Mouse (Mus musculus): ENCODE measurements around the gene Ube2b. TPM values are rescaled to one million over a fixed set of nuclear protein-coding genes. Genes with fewer than 3 reads are reported as not detected.

Ube2b gene
- total and polyA plus RNA-seq, 3 experiments, result 35.4 to 112 TPM; not detected in 1

DNA sequence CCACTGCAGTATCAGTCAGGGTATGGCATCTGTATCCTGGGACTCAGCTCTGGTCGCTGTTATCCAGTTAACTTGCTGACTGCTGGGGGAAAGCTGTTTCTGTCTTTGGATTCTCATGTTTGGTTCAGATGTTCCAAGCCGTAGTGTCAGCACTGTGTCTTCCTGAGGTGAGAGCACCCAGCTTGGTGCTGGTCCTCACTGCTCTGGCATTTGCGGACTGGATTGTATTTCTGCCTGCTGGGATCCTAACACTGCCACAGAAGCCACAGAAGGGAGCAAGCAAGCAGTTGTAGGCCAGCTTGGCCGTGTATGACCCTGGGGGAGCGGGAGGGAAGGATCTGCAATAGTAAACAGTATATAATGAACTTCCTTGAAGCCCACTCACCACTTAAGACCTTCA, 33.9 kb downstream of the Ube2b start:
- Histone ChIP-seq H3K79me2 (ENCODE audit: control insufficient read depth, insufficient read depth, low read length, poor library complexity) (peaks cover 16% of the 10 kb centered on the region), H3K27ac (ENCODE audit: control insufficient read depth, low read depth, low read length) (no peak overlapping the region), H3K4me1 (ENCODE audit: control insufficient read depth in 1 of 2, insufficient read depth in 2 of 2, low read length in 2 of 2) (peaks cover 0 to 10% of the 10 kb centered on the region in 2 experiments; a peak in 2 of 4 replicates)

DNA sequence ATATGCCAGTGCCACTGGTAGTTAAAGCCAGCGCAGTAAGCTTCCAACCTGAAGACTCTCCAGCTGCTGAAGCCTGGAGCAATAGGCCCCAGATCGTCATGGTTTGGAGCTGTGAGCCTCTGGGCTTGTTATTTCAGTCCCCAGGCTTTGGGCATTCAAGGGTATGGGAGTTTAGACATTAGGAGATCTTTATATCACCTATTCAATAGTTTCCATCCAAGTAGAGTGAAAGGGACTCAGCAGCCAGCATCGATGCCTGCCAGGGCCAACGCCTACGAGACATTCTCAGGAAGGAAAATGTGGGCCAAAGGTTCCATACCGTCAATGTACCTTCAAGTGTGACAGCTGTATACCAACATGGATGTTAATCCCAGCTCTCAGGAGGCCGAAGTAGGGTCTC, 38.3 kb downstream of the Ube2b start:
- Histone ChIP-seq H3K27me3 (ENCODE audit: control insufficient read depth in 1 of 2, insufficient read depth in 2 of 2, low read length in 2 of 2) (no peaks in the 10 kb centered on the region; a peak in 2 of 4 replicates), H3K9me3 (replicated peaks; ENCODE audit: insufficient read depth, low read length) (no peaks in the 10 kb centered on the region), H3K4me3 (ENCODE audit: control insufficient read depth in 1 of 2, insufficient read depth in 1 of 2, low read depth in 2 of 2, low read length in 2 of 2) (no peak overlapping the region), H3K9ac (ENCODE audit: control insufficient read depth, low read depth, low read length, poor library complexity, severe bottlenecking) (no peak overlapping the region), H3K27ac (ENCODE audit: control insufficient read depth, low read depth, low read length) (no peak overlapping the region), H3K36me3 (ENCODE audit: control insufficient read depth in 1 of 2, insufficient read depth in 2 of 2, low read length in 2 of 2) (no peaks in the 10 kb centered on the region), H3K79me2 (ENCODE audit: control insufficient read depth, insufficient read depth, low read length, poor library complexity) (no peaks in the 10 kb centered on the region), H3K4me1 (ENCODE audit: control insufficient read depth in 1 of 2, insufficient read depth in 2 of 2, low read length in 2 of 2) (0 out of 4 replicates have a peak, but pooled peaks cover 0 to 4% of the 10 kb centered on the region in 2 experiments)
- no peak for DNase-seq (ENCODE audit: low read depth, low spot score)
- no peak for TF ChIP-seq GATA1 (IDR thresholded peaks at IDR 0.05; ENCODE audit: low read depth, low read length)
- TF ChIP-seq RCOR1 (IDR thresholded peaks at IDR 0.05; ENCODE audit: low read depth, low read length), result no peak

More for the DNA sequence above, 33.9 kb downstream of the Ube2b start:
- DNase-seq (ENCODE audit: low read depth, low spot score), result no peak
- Histone ChIP-seq H3K36me3 (ENCODE audit: control insufficient read depth in 1 of 2, insufficient read depth in 2 of 2, low read length in 2 of 2) (peaks cover 10 to 17% of the 10 kb centered on the region in 2 experiments), H3K9me3 (replicated peaks; ENCODE audit: insufficient read depth, low read length) (no peaks in the 10 kb centered on the region), H3K9ac (ENCODE audit: control insufficient read depth, low read depth, low read length, poor library complexity, severe bottlenecking) (no peak overlapping the region), H3K4me3 (ENCODE audit: control insufficient read depth in 1 of 2, insufficient read depth in 1 of 2, low read depth in 2 of 2, low read length in 2 of 2) (no peak overlapping the region), H3K27me3 (ENCODE audit: control insufficient read depth in 1 of 2, insufficient read depth in 2 of 2, low read length in 2 of 2) (no peaks in the 10 kb centered on the region; a peak in 2 of 4 replicates)
- TF ChIP-seq GABPA (IDR thresholded peaks at IDR 0.05; ENCODE audit: low read depth, low read length) (no peak), UBTF (IDR thresholded peaks at IDR 0.05; ENCODE audit: borderline replicate concordance, insufficient read depth, low read depth, low read length) (no peak), MYB (IDR thresholded peaks at IDR 0.05; ENCODE audit: low read depth, low read length) (no peak), POLR2AphosphoS5 (IDR thresholded peaks at IDR 0.05; ENCODE audit: borderline replicate concordance, low read depth, low read length) (no peak), HCFC1 (IDR thresholded peaks at IDR 0.05; ENCODE audit: low read depth, low read length) (no peak), USF1 (IDR thresholded peaks at IDR 0.05; ENCODE audit: low read depth, low read length) (no peak), CTCF (IDR thresholded peaks at IDR 0.05 in 2 of 3, conservative IDR thresholded peaks at IDR 0.05 in 1 of 3; ENCODE audit: control insufficient read depth in 1 of 3, insufficient read depth in 1 of 3, low read depth in 2 of 3, low read length in 3 of 3, poor library complexity in 1 of 3, severe bottlenecking in 1 of 3) (no peak), ELF1 (IDR thresholded peaks at IDR 0.05; ENCODE audit: low read depth, low read length) (no peak), POLR2A (IDR thresholded peaks at IDR 0.05; ENCODE audit: control insufficient read depth in 1 of 2, insufficient read depth in 1 of 2, low read depth in 1 of 2, low read length in 2 of 2, poor library complexity in 1 of 2) (no peak), ZC3H11A (IDR thresholded peaks at IDR 0.05; ENCODE audit: low read depth, low read length) (no peak), RCOR1 (IDR thresholded peaks at IDR 0.05; ENCODE audit: low read depth, low read length) (no peak), MAX (IDR thresholded peaks at IDR 0.05; ENCODE audit: low read length) (no peak), ETS1 (IDR thresholded peaks at IDR 0.05; ENCODE audit: low read depth, low read length) (no peak), E2F4 (IDR thresholded peaks at IDR 0.05; ENCODE audit: borderline replicate concordance, low read depth, low read length) (no peak), MAZ (IDR thresholded peaks at IDR 0.05; ENCODE audit: low read depth, low read length) (no peak), ZKSCAN1 (IDR thresholded peaks at IDR 0.05; ENCODE audit: low read depth, low read length) (no peak), SIN3A (IDR thresholded peaks at IDR 0.05; ENCODE audit: low read length) (no peak), TAL1 (IDR thresholded peaks at IDR 0.05; ENCODE audit: low read length) (no peak)

All from MEL (cell line).